Mouse (Mus musculus) heart, postnatal 0 days (tissue): Measurements from ENCODE around the gene Slc40a1.

Experiments used
- CTCF ChIP-seq: IDR thresholded peaks from 2 replicates; pipeline ENCODE4 v1.5.1; 2016; ENCODE audit warnings: antibody characterized with exemption, control low read depth, low read depth
- EP300 ChIP-seq: IDR thresholded peaks from 2 replicates; pipeline ENCODE4 v1.6.1; 2016; ENCODE audit warnings: antibody characterized with exemption, low read depth

DNA sequence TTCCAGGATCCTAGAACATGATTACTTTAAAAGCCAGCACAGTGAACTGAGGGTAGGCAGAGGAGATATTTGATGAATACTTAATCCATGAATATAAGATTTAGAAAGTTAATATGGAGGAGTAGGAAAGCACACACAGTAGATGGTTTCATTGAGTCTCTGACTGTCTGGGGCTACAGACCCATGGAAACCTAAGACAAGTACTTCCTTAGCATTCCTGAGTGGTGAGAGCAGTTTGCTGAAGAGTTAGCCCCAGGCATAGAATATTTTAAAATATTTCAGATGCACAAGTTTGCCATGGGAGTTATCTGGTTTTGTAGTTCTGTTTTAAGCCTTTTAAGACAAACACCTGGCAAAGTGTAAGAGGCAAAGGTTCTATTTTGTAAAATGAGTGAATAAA lies 65.2 kb downstream of the Slc40a1 start:
- TF ChIP-seq CTCF: no peak
- TF ChIP-seq EP300: no peak
